Comparison of ENCODE assay signal across 22 mouse cellular contexts in the genomic region with DNA sequence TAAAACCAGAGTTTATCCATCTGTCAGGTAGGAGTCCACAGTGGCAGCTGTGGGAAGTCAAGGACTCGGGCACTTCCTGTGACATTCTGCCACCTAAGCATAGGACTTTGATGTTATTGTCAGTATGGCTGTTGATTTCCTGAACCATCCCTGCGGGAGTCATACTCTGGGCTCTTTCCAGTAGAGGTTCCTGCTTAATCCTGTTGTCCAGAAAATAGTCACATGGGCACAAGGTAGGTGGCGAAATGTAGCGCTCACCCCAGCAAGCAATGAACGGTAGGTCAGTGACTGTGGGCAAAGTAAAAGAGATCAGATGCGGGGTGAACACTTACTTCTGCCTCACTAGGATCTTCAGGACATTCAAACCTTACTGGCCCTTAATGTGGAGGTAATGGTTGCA.
"Had no signal": no experiment of that assay in that cellular context is flagged by ENCODE, and none has a peak within 500 bp of the region (broad histone marks: within the 10 kb centered on the region; RNA-seq: fewer than 3 reads in every experiment).

No protein-coding gene starts in this region.

- ATAC-seq: hindbrain, postnatal 0 days; intestine, postnatal 0 days; midbrain, embryonic 15.5 days had no signal

- H3K4me3 ChIP-seq: limb, embryonic 12.5 days; limb, embryonic 15.5 days; lung, embryonic 15.5 days; midbrain, embryonic 12.5 days; midbrain, embryonic 15.5 days; neural tube, embryonic 12.5 days; neural tube, embryonic 15.5 days had no signal

- H3K4me1 ChIP-seq: midbrain, embryonic 12.5 days; neural tube, embryonic 12.5 days had no signal

- H3K27me3 ChIP-seq: limb, embryonic 12.5 days; limb, embryonic 15.5 days; lung, embryonic 15.5 days; midbrain, embryonic 12.5 days; midbrain, embryonic 15.5 days; neural tube, embryonic 12.5 days; neural tube, embryonic 15.5 days had no signal

- H3K9me3 ChIP-seq: limb, embryonic 12.5 days; limb, embryonic 15.5 days; lung, embryonic 15.5 days; midbrain, embryonic 12.5 days; midbrain, embryonic 15.5 days; neural tube, embryonic 12.5 days; neural tube, embryonic 15.5 days had no signal

- H3K27ac ChIP-seq: hindbrain, embryonic 14.5 days; hindbrain, postnatal 0 days; kidney, postnatal 0 days; limb, embryonic 12.5 days; limb, embryonic 15.5 days; liver, embryonic 14.5 days; lung, embryonic 15.5 days; macrophage; midbrain, embryonic 12.5 days; midbrain, embryonic 15.5 days; neural tube, embryonic 12.5 days; neural tube, embryonic 15.5 days; stomach, postnatal 0 days had no signal

- H3K36me3 ChIP-seq: limb, embryonic 12.5 days; limb, embryonic 15.5 days; lung, embryonic 15.5 days; midbrain, embryonic 12.5 days; midbrain, embryonic 15.5 days; neural tube, embryonic 12.5 days; neural tube, embryonic 15.5 days had no signal

- DNase-seq: left cerebral cortex, postnatal 4 days; lung, adult 18-20 months; right cerebral cortex, adult 18-20 months; right cerebral cortex, postnatal 14 days; right cerebral cortex, postnatal 4 days; thymus, adult 2 months; thymus, postnatal 14 days; thymus, postnatal 4 days had no signal

- H3K9ac ChIP-seq: hindbrain, embryonic 14.5 days; limb, embryonic 12.5 days; limb, embryonic 15.5 days; liver, embryonic 14.5 days; lung, embryonic 15.5 days; midbrain, embryonic 12.5 days; midbrain, embryonic 15.5 days; neural tube, embryonic 12.5 days; neural tube, embryonic 15.5 days had no signal

- H3K4me2 ChIP-seq: hindbrain, embryonic 14.5 days; limb, embryonic 12.5 days; limb, embryonic 15.5 days; lung, embryonic 15.5 days; midbrain, embryonic 12.5 days; midbrain, embryonic 15.5 days; neural tube, embryonic 12.5 days; neural tube, embryonic 15.5 days had no signal
